Mouse (Mus musculus) thymus, postnatal 4 days (tissue): ENCODE data around the gene Atf6b.

ENCODE experiments used
- DNase-seq: peaks from one replicate; pipeline ENCODE4 v3.0.0; 2021

Gene Atf6b

GRCm38 (mm10) chr17:34646906-34647787 lies at the start of gene Atf6b:
Gene Atf6b, plus strand, starts transcription at chr17:34647146.
- peak; percentile 90 for DNase-seq

- DNase-seq: peak; percentile 19
Observed at GRCm38 (mm10) chr17:34597566-34598095, 49.3 kb upstream of the Atf6b start, which contains the start of gene Ager. Gene Ager, plus strand, starts transcription at chr17:34597862.

- DNase-seq: peak; percentile 17
Observed at GRCm38 (mm10) chr17:34599891-34600290, 47.1 kb upstream of the Atf6b start.

DNA sequence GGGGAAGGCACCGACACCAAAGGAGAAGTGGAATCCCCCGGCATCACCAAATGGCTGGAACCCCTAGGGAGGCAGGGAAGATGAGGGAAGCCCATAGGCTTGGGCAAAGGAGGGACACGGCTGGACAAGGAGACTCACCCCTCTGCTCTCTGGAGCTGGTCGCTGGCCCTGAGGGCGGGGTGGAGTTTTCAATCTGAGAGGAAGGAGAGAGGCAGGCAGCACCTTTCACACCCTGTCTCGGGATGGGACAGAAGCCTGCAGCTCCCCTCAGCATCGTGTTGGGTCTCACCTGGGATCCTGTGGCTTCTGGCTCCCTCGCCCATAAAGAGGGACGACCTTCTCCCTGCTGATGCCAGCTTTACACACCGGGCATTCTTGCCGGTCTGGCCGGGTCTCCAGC lies 45.1 kb upstream of the Atf6b start:
- peak; percentile 22 for DNase-seq

- peak; percentile 96 for DNase-seq
Observed at GRCm38 (mm10) chr17:34603375-34604060, 43.4 kb upstream of the Atf6b start, which contains the start of gene Rnf5. Gene Rnf5, minus strand, starts transcription at chr17:34603690.

- DNase-seq: peak; percentile 98
Observed at GRCm38 (mm10) chr17:34604061-34604508, 42.9 kb upstream of the Atf6b start, which contains the start of gene Agpat1. Gene Agpat1, plus strand, starts transcription at chr17:34604262.

DNA sequence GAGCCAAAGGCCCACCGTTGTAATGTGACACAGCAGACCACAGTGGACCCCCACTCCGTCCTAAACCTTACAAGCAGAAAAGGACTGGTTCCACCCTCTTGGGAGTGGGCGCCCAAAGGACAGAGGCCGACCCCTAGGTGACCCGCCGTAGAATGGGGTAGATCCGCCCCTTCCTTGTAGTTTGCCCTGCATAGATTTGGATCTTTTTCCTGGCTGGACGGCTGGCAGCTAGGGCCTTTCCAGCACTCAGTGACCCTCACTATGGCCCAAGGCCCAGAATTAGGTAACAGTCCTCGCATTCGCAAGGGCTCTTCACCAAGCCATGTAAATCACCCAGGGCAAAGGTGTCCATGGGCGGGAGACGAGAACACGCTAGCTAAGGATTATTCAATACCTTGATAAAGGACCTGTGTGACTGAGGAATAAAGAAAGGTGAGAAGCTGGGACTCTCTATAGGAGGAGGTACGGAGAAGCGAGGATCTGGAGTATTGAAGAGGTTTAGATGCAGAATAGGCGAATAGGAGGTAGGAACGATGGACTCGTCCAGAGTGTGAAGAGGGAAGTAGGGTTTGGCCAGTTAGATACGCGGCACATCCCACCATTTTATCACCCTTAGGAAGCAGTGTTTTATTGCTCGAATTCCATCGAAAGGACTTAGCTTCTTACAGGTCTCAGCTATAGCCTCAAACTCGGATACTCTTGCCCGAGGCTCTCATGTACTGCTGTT lies 42.3 kb upstream of the Atf6b start:
- no peak for DNase-seq

DNA sequence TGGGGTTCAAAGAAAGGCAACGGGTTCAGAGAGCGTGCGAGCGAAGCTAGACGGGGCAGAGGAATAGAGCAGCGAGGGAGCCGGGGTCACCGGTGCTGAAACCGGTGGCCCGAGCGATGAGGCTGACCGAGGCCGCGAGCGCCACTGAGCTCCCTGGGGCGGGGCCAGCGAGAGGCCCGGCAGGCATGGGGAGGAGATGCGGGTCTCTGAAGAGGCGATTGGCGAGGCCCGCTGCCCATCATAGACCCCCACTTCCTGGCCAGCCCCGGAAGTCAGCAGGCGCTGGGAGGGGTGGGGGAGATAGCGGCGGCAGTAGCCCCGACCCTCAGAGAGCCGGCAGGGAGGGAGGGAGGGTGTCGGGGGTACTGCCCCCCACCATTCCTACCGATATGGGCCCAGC lies 41.3 kb upstream of the Atf6b start:
- DNase-seq: peak; percentile 96

GRCm38 (mm10) chr17:34606186-34607039 lies 40.5 kb upstream of the Atf6b start:
- DNase-seq: no peak

DNA sequence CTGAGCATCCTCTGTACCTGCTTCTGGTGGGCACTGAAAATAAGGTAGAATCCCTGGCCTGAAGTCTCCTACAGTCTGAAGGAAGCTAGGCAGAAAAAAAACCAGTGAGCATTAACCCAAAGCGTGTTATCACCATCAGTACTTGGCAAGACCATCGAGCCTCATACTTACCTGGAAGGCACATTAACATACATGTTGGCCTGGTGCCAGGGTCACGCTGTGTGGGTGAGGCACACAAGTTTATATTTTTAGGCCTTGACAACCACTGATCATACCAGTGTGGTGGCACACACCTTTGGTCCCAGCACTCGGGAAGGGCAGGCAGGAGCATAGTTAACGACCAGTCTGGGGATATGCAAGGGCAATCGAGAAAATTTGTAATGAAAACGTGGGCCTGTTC lies 38.9 kb upstream of the Atf6b start:
- no peak for DNase-seq

DNA sequence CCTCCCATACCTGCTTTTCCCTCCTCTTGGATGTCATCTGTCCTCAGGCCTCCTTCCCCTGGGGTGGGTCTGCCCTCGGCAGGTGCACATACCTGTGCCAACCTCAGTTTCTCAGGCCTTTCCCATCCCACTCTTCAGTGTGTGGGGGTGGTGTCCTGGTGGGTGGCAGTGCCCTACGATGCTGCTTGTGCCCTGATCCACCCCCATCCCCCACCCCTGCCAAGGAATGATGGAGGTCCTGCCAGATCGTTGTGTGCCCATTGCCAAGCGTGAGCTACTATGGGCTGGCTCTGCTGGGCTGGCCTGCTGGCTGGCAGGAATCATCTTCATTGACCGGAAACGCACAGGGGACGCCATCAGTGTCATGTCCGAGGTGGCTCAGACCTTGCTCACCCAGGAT lies 35.9 kb upstream of the Atf6b start:
- no peak for DNase-seq

- DNase-seq: no peak
Observed at GRCm38 (mm10) chr17:34613054-34613645, 33.8 kb upstream of the Atf6b start.

DNA sequence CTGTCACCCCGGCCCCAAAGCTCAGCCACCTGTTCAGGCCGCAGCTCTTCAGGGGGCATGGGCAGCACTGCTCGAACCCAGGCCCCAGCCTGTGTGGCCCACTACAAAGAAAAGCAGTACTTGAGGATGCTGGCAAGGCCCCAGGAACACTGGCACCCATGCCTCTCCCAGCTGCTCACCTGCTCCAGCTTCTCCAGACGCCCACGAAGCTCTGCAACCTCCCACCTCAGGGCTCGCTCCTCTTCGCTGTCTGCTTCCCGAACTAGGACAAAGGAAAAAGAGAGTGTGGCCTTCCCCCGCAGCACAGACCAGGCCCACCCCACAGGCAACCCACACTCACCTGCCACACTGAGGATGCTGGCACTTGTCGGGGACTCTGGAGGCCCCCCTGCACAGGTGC lies 33.1 kb upstream of the Atf6b start:
- DNase-seq: no peak

DNA sequence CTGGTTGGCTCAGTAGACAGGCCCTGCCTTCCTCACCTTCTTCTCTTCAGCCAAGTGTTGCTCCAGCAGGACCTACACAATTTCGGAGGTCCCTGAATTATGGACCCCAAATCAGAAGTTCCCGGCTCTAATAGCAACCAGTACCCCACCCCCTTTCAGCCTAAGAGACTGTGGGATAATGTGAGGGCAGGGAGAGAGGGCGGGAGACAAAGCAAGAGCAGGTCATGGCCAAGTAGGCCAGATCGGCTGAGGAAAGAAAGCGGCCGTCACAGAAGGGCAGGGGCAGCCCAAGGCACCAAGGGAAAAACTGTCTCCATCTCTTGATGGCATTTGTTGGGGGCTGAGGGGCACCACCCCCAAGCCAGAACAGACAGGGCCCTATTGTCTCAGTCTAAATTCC lies 31.1 kb upstream of the Atf6b start, which contains the start of gene Egfl8:
Gene Egfl8 (minus strand): TSS at position 101 of the 400 bp plus-strand sequence.
- DNase-seq: no peak

- peak; percentile 86 for DNase-seq
Observed at GRCm38 (mm10) chr17:34618999-34619398, 27.9 kb upstream of the Atf6b start.

- DNase-seq: no peak
Observed at GRCm38 (mm10) chr17:34621006-34621405, 25.9 kb upstream of the Atf6b start.

- DNase-seq: no peak
Observed at GRCm38 (mm10) chr17:34623161-34623560, 23.8 kb upstream of the Atf6b start.

DNA sequence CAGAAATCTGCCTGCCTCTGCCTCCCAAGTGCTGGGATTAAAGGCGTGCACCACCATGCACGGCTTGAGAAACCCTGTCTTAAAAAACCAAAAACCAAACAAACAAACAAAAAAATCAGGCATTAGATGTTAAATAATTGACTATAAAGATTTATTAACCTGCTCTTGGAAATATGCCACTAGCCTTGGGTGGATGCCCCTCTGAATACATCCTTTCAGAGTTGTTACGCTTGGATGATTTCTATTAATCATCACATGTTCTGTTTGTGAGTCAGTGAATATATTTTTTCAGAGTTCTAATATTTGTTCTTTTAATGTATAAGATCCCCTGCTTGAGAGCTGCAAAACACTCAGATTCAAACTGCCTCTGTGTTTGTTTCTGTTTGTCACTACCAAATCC lies 22.0 kb upstream of the Atf6b start:
- no peak for DNase-seq

- no peak for DNase-seq
Observed at GRCm38 (mm10) chr17:34626062-34626772, 20.7 kb upstream of the Atf6b start.

- DNase-seq: peak; percentile 68
Observed at GRCm38 (mm10) chr17:34626773-34627092, 20.2 kb upstream of the Atf6b start.
